Mouse (Mus musculus) retina, adult 2 months (tissue): ENCODE results near the gene Serinc5.
"Not testable (repeated sequence)": the region's sequence is repeated elsewhere in the genome, so short reads cannot be mapped to it uniquely, and the experiment has no call there.

ENCODE experiments used
- DNase-seq: peaks from one replicate; pipeline ENCODE4 v3.0.0-alpha.2; 2012; ENCODE audit warnings: low read depth, low spot score

Gene Serinc5

GRCm38 (mm10) chr13:92662555-92663286 is 51.8 kb downstream of the Serinc5 start:
- DNase-seq: no peak

- no peak for DNase-seq
Measured at GRCm38 (mm10) chr13:92665008-92665407, 54.1 kb downstream of the Serinc5 start.

GRCm38 (mm10) chr13:92668214-92668985 is 57.5 kb downstream of the Serinc5 start:
- no peak for DNase-seq

GRCm38 (mm10) chr13:92671727-92672126 is 60.8 kb downstream of the Serinc5 start:
- no peak for DNase-seq

GRCm38 (mm10) chr13:92674676-92675075 is 63.8 kb downstream of the Serinc5 start:
- DNase-seq: peak; percentile 13

- no peak for DNase-seq
Measured at GRCm38 (mm10) chr13:92675308-92675707, 64.4 kb downstream of the Serinc5 start.

GRCm38 (mm10) chr13:92675897-92676584 is 65.2 kb downstream of the Serinc5 start:
- no peak for DNase-seq

GRCm38 (mm10) chr13:92677656-92678055 is 66.8 kb downstream of the Serinc5 start:
- DNase-seq: no peak

GRCm38 (mm10) chr13:92679661-92680060 is 68.8 kb downstream of the Serinc5 start:
- DNase-seq: no peak

GRCm38 (mm10) chr13:92681541-92681940 is 70.7 kb downstream of the Serinc5 start:
- no peak for DNase-seq

GRCm38 (mm10) chr13:92682833-92683232 is 71.9 kb downstream of the Serinc5 start:
- no peak for DNase-seq

GRCm38 (mm10) chr13:92683464-92683863 is 72.6 kb downstream of the Serinc5 start:
- DNase-seq: peak; percentile 57

- DNase-seq: no peak
Measured at GRCm38 (mm10) chr13:92684310-92684709, 73.4 kb downstream of the Serinc5 start.

GRCm38 (mm10) chr13:92685273-92685672 is 74.4 kb downstream of the Serinc5 start:
- DNase-seq: no peak

GRCm38 (mm10) chr13:92687151-92687550 is 76.3 kb downstream of the Serinc5 start:
- DNase-seq: not testable (repeated sequence)

- DNase-seq: no peak
Measured at GRCm38 (mm10) chr13:92689061-92689460, 78.2 kb downstream of the Serinc5 start.

GRCm38 (mm10) chr13:92693866-92694550 is 83.1 kb downstream of the Serinc5 start:
- DNase-seq: no peak

GRCm38 (mm10) chr13:92696491-92696939 is 85.6 kb downstream of the Serinc5 start:
- no peak for DNase-seq

- no peak for DNase-seq
Measured at GRCm38 (mm10) chr13:92697141-92697540, 86.2 kb downstream of the Serinc5 start.

GRCm38 (mm10) chr13:92698781-92699180 is 87.9 kb downstream of the Serinc5 start:
- no peak for DNase-seq

- DNase-seq: no peak
Measured at GRCm38 (mm10) chr13:92699395-92699794, 88.5 kb downstream of the Serinc5 start.

GRCm38 (mm10) chr13:92702035-92702434 is 91.1 kb downstream of the Serinc5 start:
- DNase-seq: no peak
